Mouse (Mus musculus): ENCODE data around the gene Itgad. TPM values are rescaled to one million over a fixed set of nuclear protein-coding genes. Genes with fewer than 3 reads are reported as not detected.
"Not testable (repeated sequence)": the region's sequence is repeated elsewhere in the genome, so short reads cannot be mapped to it uniquely, and the experiment has no call there.

The Itgad gene
- polyA plus RNA-seq, 1 experiment from 2014 or later: not detected

GRCm38 (mm10) chr7:128128741-128129720, 25.1 kb upstream of the Itgad start, which contains the start of gene Itgax:
TSS of gene Itgax (plus strand) at chr7:128129547.
- no peak within 1 kb of the TSS for H3K4me3 ChIP-seq (replicated peaks; ENCODE audit: low read length)
- no peak within 1 kb of the TSS for H3K4me2 ChIP-seq (ENCODE audit: low read length)
- H3K36me3 ChIP-seq (ENCODE audit: control insufficient read depth, insufficient read depth): no peaks in the 10 kb centered on the region
- no peak within 1 kb of the TSS for H3K9ac ChIP-seq (replicated peaks; ENCODE audit: low read depth, low read length)
- no peaks in the 10 kb centered on the region for H3K4me1 ChIP-seq (replicated peaks; ENCODE audit: control insufficient read depth, insufficient read depth, low read length)
- no peaks in the 10 kb centered on the region for H3K9me3 ChIP-seq (ENCODE audit: control insufficient read depth, low read length)
- no peak for ATAC-seq
- no peaks in the 10 kb centered on the region for H3K27me3 ChIP-seq (replicated peaks; ENCODE audit: control insufficient read depth, insufficient read depth, low read length)
- 87% methylated on average over 8 of the region's 8 CpGs for WGBS
- H3K27ac ChIP-seq (ENCODE audit: low read length): no peak within 1 kb of the TSS

- no peak overlapping the region for H3K4me3 ChIP-seq (replicated peaks; ENCODE audit: low read length)
- H3K9ac ChIP-seq (replicated peaks; ENCODE audit: low read depth, low read length): no peak overlapping the region
- H3K36me3 ChIP-seq (ENCODE audit: control insufficient read depth, insufficient read depth): no peaks in the 10 kb centered on the region
- no peaks in the 10 kb centered on the region for H3K27me3 ChIP-seq (replicated peaks; ENCODE audit: control insufficient read depth, insufficient read depth, low read length)
- no peak overlapping the region for H3K4me2 ChIP-seq (ENCODE audit: low read length)
- H3K4me1 ChIP-seq (replicated peaks; ENCODE audit: control insufficient read depth, insufficient read depth, low read length): no peaks in the 10 kb centered on the region
- WGBS: 93% methylated on average over 5 of the region's 5 CpGs
- ATAC-seq: no peak
- H3K27ac ChIP-seq (ENCODE audit: low read length): no peak overlapping the region
- no peaks in the 10 kb centered on the region for H3K9me3 ChIP-seq (ENCODE audit: control insufficient read depth, low read length)
These were observed 22.0 kb upstream of the Itgad start for GRCm38 (mm10) chr7:128132148-128132547.

- 86% methylated on average over 2 of the region's 2 CpGs for WGBS
- no peaks in the 10 kb centered on the region for H3K27me3 ChIP-seq (replicated peaks; ENCODE audit: control insufficient read depth, insufficient read depth, low read length)
- H3K4me2 ChIP-seq (ENCODE audit: low read length): no peak overlapping the region
- H3K9me3 ChIP-seq (ENCODE audit: control insufficient read depth, low read length): no peaks in the 10 kb centered on the region
- H3K36me3 ChIP-seq (ENCODE audit: control insufficient read depth, insufficient read depth): no peaks in the 10 kb centered on the region
- H3K4me1 ChIP-seq (replicated peaks; ENCODE audit: control insufficient read depth, insufficient read depth, low read length): no peaks in the 10 kb centered on the region
- H3K27ac ChIP-seq (ENCODE audit: low read length): no peak overlapping the region
- no peak overlapping the region for H3K4me3 ChIP-seq (replicated peaks; ENCODE audit: low read length)
- ATAC-seq: no peak
- no peak overlapping the region for H3K9ac ChIP-seq (replicated peaks; ENCODE audit: low read depth, low read length)
These were observed 20.6 kb upstream of the Itgad start for GRCm38 (mm10) chr7:128133596-128133995.

- Histone ChIP-seq H3K9me3 (ENCODE audit: control insufficient read depth, low read length) (no peaks in the 10 kb centered on the region), H3K27me3 (replicated peaks; ENCODE audit: control insufficient read depth, insufficient read depth, low read length) (no peaks in the 10 kb centered on the region), H3K9ac (replicated peaks; ENCODE audit: low read depth, low read length) (no peak overlapping the region), H3K4me2 (ENCODE audit: low read length) (no peak overlapping the region), H3K4me1 (replicated peaks; ENCODE audit: control insufficient read depth, insufficient read depth, low read length) (no peaks in the 10 kb centered on the region), H3K36me3 (ENCODE audit: control insufficient read depth, insufficient read depth) (no peaks in the 10 kb centered on the region), H3K4me3 (replicated peaks; ENCODE audit: low read length) (no peak overlapping the region), H3K27ac (ENCODE audit: low read length) (no peak overlapping the region)
- ATAC-seq: no peak
- 59% methylated on average over 4 of the region's 4 CpGs for WGBS
These were observed 17.2 kb upstream of the Itgad start for GRCm38 (mm10) chr7:128136927-128137326.

GRCm38 (mm10) chr7:128139611-128140010, 14.6 kb upstream of the Itgad start:
- no peak overlapping the region for H3K9ac ChIP-seq (replicated peaks; ENCODE audit: low read depth, low read length)
- H3K4me1 ChIP-seq (replicated peaks; ENCODE audit: control insufficient read depth, insufficient read depth, low read length): no peaks in the 10 kb centered on the region
- H3K27me3 ChIP-seq (replicated peaks; ENCODE audit: control insufficient read depth, insufficient read depth, low read length): no peaks in the 10 kb centered on the region
- no peak overlapping the region for H3K4me2 ChIP-seq (ENCODE audit: low read length)
- no peaks in the 10 kb centered on the region for H3K36me3 ChIP-seq (ENCODE audit: control insufficient read depth, insufficient read depth)
- H3K9me3 ChIP-seq (ENCODE audit: control insufficient read depth, low read length): no peaks in the 10 kb centered on the region
- WGBS: 91% methylated on average over 6 of the region's 6 CpGs
- no peak overlapping the region for H3K4me3 ChIP-seq (replicated peaks; ENCODE audit: low read length)
- no peak overlapping the region for H3K27ac ChIP-seq (ENCODE audit: low read length)
- no peak for ATAC-seq

GRCm38 (mm10) chr7:128150970-128151369, 3.2 kb upstream of the Itgad start:
- no peak overlapping the region for H3K27ac ChIP-seq (ENCODE audit: low read length)
- WGBS: 91% methylated on average over 8 of the region's 8 CpGs
- no peaks in the 10 kb centered on the region for H3K9me3 ChIP-seq (ENCODE audit: control insufficient read depth, low read length)
- H3K4me2 ChIP-seq (ENCODE audit: low read length): no peak overlapping the region
- H3K36me3 ChIP-seq (ENCODE audit: control insufficient read depth, insufficient read depth): no peaks in the 10 kb centered on the region
- H3K27me3 ChIP-seq (replicated peaks; ENCODE audit: control insufficient read depth, insufficient read depth, low read length): no peaks in the 10 kb centered on the region
- no peak overlapping the region for H3K4me3 ChIP-seq (replicated peaks; ENCODE audit: low read length)
- ATAC-seq: no peak
- no peak overlapping the region for H3K9ac ChIP-seq (replicated peaks; ENCODE audit: low read depth, low read length)
- no peaks in the 10 kb centered on the region for H3K4me1 ChIP-seq (replicated peaks; ENCODE audit: control insufficient read depth, insufficient read depth, low read length)

- ATAC-seq: no peak
- Histone ChIP-seq H3K27ac (ENCODE audit: low read length) (no peak overlapping the region), H3K4me2 (ENCODE audit: low read length) (no peak overlapping the region), H3K36me3 (ENCODE audit: control insufficient read depth, insufficient read depth) (no peaks in the 10 kb centered on the region), H3K27me3 (replicated peaks; ENCODE audit: control insufficient read depth, insufficient read depth, low read length) (no peaks in the 10 kb centered on the region), H3K4me1 (replicated peaks; ENCODE audit: control insufficient read depth, insufficient read depth, low read length) (no peaks in the 10 kb centered on the region), H3K9ac (replicated peaks; ENCODE audit: low read depth, low read length) (no peak overlapping the region), H3K4me3 (replicated peaks; ENCODE audit: low read length) (no peak overlapping the region), H3K9me3 (ENCODE audit: control insufficient read depth, low read length) (no peaks in the 10 kb centered on the region)
- 54% methylated on average over 10 of the region's 10 CpGs for WGBS
These were observed 748 bp downstream of the Itgad start for GRCm38 (mm10) chr7:128154924-128155323.

GRCm38 (mm10) chr7:128158688-128159354, 4.6 kb downstream of the Itgad start:
- H3K9me3 ChIP-seq (ENCODE audit: control insufficient read depth, low read length); H3K4me1 ChIP-seq (replicated peaks; ENCODE audit: control insufficient read depth, insufficient read depth, low read length); H3K36me3 ChIP-seq (ENCODE audit: control insufficient read depth, insufficient read depth); H3K4me2 ChIP-seq (ENCODE audit: low read length); H3K9ac ChIP-seq (replicated peaks; ENCODE audit: low read depth, low read length); H3K27ac ChIP-seq (ENCODE audit: low read length); H3K4me3 ChIP-seq (replicated peaks; ENCODE audit: low read length); ATAC-seq; H3K27me3 ChIP-seq (replicated peaks; ENCODE audit: control insufficient read depth, insufficient read depth, low read length): not testable (repeated sequence)
- 74% methylated on average over 7 of the region's 8 CpGs for WGBS

GRCm38 (mm10) chr7:128164001-128164400, 9.8 kb downstream of the Itgad start:
- Histone ChIP-seq H3K27ac (ENCODE audit: low read length) (no peak overlapping the region), H3K9me3 (ENCODE audit: control insufficient read depth, low read length) (no peaks in the 10 kb centered on the region), H3K4me2 (ENCODE audit: low read length) (no peak overlapping the region), H3K27me3 (replicated peaks; ENCODE audit: control insufficient read depth, insufficient read depth, low read length) (no peaks in the 10 kb centered on the region), H3K36me3 (ENCODE audit: control insufficient read depth, insufficient read depth) (no peaks in the 10 kb centered on the region), H3K4me1 (replicated peaks; ENCODE audit: control insufficient read depth, insufficient read depth, low read length) (no peaks in the 10 kb centered on the region), H3K9ac (replicated peaks; ENCODE audit: low read depth, low read length) (no peak overlapping the region), H3K4me3 (replicated peaks; ENCODE audit: low read length) (no peak overlapping the region)
- no peak for ATAC-seq
- 94% methylated on average over 4 of the region's 4 CpGs for WGBS
